Mouse (Mus musculus) intestine, postnatal 0 days (tissue): ENCODE results near the gene Tbxas1. TPM values are rescaled to one million over a fixed set of nuclear protein-coding genes. Genes with fewer than 3 reads are reported as not detected.

Experiments
- ATAC-seq: fragments of 200-750 bp; cut with Nextera tagmentation; 2 replicates; pipeline ENCODE4 v1.8.0; 2017; ENCODE audit warnings: mild to moderate bottlenecking, moderate TSS enrichment, moderate library complexity
- H3K27ac ChIP-seq: fragments of 300-500 bp; sonication (generic); 2 replicates; pipeline ENCODE4 v1.5.1; 2014; ENCODE audit warnings: mild to moderate bottlenecking, low read depth, low read length, moderate library complexity
- H3K27me3 ChIP-seq: fragments of 300-500 bp; sonication (generic); replicated peaks from 2 replicates; pipeline ENCODE4 v1.6.1; 2014; ENCODE audit warnings: low read length, mixed read lengths; ENCODE audit not compliant: control insufficient read depth, insufficient read depth
- H3K36me3 ChIP-seq: fragments of 300-500 bp; sonication (generic); 2 replicates; pipeline ENCODE4 v1.6.1; 2014; ENCODE audit warnings: mild to moderate bottlenecking, moderate library complexity; ENCODE audit not compliant: control insufficient read depth, insufficient read depth
- H3K4me1 ChIP-seq: fragments of 300-500 bp; sonication (generic); replicated peaks from 2 replicates; pipeline ENCODE4 v1.6.1; 2014; ENCODE audit warnings: antibody characterized with exemption, low read length, mixed read lengths; ENCODE audit not compliant: control insufficient read depth, insufficient read depth
- H3K4me2 ChIP-seq: fragments of 300-500 bp; sonication (generic); replicated peaks from 2 replicates; pipeline ENCODE4 v1.6.1; 2014; ENCODE audit warnings: low read depth, mild to moderate bottlenecking, moderate library complexity
- H3K4me3 ChIP-seq: fragments of 300-500 bp; sonication (generic); 2 replicates; pipeline ENCODE4 v1.5.1; 2014; ENCODE audit warnings: low read depth, low read length
- H3K9ac ChIP-seq: fragments of 300-500 bp; sonication (generic); 2 replicates; pipeline ENCODE4 v1.6.1; 2014; ENCODE audit warnings: mild to moderate bottlenecking, low read depth, low read length
- H3K9me3 ChIP-seq: fragments of 300-500 bp; sonication (generic); 2 replicates; pipeline ENCODE4 v1.6.1; 2016; ENCODE audit warnings: mixed run types; ENCODE audit not compliant: control insufficient read depth
- CTCF ChIP-seq: sonication (generic); IDR thresholded peaks from 2 replicates; pipeline ENCODE4 v1.5.1; 2016; ENCODE audit warnings: low read depth, mild to moderate bottlenecking, control low read depth, antibody characterized with exemption, moderate library complexity
- WGBS: fragments of 180-500 bp; shearing (Covaris S2); extraction: QIAGEN DNeasy Blood & Tissue Kit; methylation state at CpG from one replicate; pipeline ENCODE4 v1.1.7; 2014; 5-methylcytosine and 5-hydroxymethylcytosine counted together
- polyA plus RNA-seq: library from polyadenylated mRNA; unstranded; fragments of >200 nt; fragmentation: Nextera tagmentation; extraction: Ambion mirVana; gene quantifications from 2 replicates; pipeline ENCODE4 v1.2.1, GENCODE M21; 2015

Tbxas1 gene
- polyA plus RNA-seq, 1 experiment from 2014 or later: 2.1 TPM

GRCm38 (mm10) chr6:38833721-38834120 lies 41.5 kb upstream of the Tbxas1 start:
- H3K9me3 ChIP-seq: no peaks in the 10 kb centered on the region
- H3K27me3 ChIP-seq: no peaks in the 10 kb centered on the region
- H3K4me1 ChIP-seq: no peaks in the 10 kb centered on the region
- no peak overlapping the region for H3K9ac ChIP-seq
- TF ChIP-seq CTCF: no peak
- no peak for ATAC-seq
- 91% methylated on average over 3 of the region's 3 CpGs for WGBS
- no peak overlapping the region for H3K27ac ChIP-seq
- no peak overlapping the region for H3K4me3 ChIP-seq
- H3K4me2 ChIP-seq: no peak overlapping the region
- no peaks in the 10 kb centered on the region for H3K36me3 ChIP-seq

GRCm38 (mm10) chr6:38834727-38835126 lies 40.5 kb upstream of the Tbxas1 start:
- WGBS: 82% methylated on average over 2 of the region's 2 CpGs
- no peak for TF ChIP-seq CTCF
- H3K4me1 ChIP-seq: no peaks in the 10 kb centered on the region
- H3K27me3 ChIP-seq: no peaks in the 10 kb centered on the region
- no peaks in the 10 kb centered on the region for H3K36me3 ChIP-seq
- no peaks in the 10 kb centered on the region for H3K9me3 ChIP-seq
- no peak overlapping the region for H3K27ac ChIP-seq
- ATAC-seq: no peak
- no peak overlapping the region for H3K4me2 ChIP-seq
- no peak overlapping the region for H3K9ac ChIP-seq
- H3K4me3 ChIP-seq: no peak overlapping the region

GRCm38 (mm10) chr6:38835217-38835616 lies 40.0 kb upstream of the Tbxas1 start:
- Histone ChIP-seq H3K36me3 (no peaks in the 10 kb centered on the region), H3K9ac (no peak overlapping the region), H3K27ac (no peak overlapping the region), H3K4me2 (no peak overlapping the region), H3K4me3 (no peak overlapping the region), H3K4me1 (no peaks in the 10 kb centered on the region), H3K9me3 (no peaks in the 10 kb centered on the region), H3K27me3 (no peaks in the 10 kb centered on the region)
- ATAC-seq: no peak
- TF ChIP-seq CTCF: no peak
- 34% methylated on average over 1 of the region's 1 CpGs for WGBS

GRCm38 (mm10) chr6:38838061-38838460 lies 37.1 kb upstream of the Tbxas1 start:
- TF ChIP-seq CTCF: no peak
- H3K4me1 ChIP-seq: no peaks in the 10 kb centered on the region
- no peaks in the 10 kb centered on the region for H3K36me3 ChIP-seq
- no peak overlapping the region for H3K4me3 ChIP-seq
- ATAC-seq: no peak
- no peak overlapping the region for H3K27ac ChIP-seq
- no peak overlapping the region for H3K9ac ChIP-seq
- H3K4me2 ChIP-seq: no peak overlapping the region
- no peaks in the 10 kb centered on the region for H3K9me3 ChIP-seq
- WGBS: 78% methylated on average over 4 of the region's 4 CpGs
- H3K27me3 ChIP-seq: no peaks in the 10 kb centered on the region

- H3K9me3 ChIP-seq: no peaks in the 10 kb centered on the region
- no peaks in the 10 kb centered on the region for H3K27me3 ChIP-seq
- TF ChIP-seq CTCF: no peak
- H3K27ac ChIP-seq: no peak overlapping the region
- no peaks in the 10 kb centered on the region for H3K36me3 ChIP-seq
- no peaks in the 10 kb centered on the region for H3K4me1 ChIP-seq
- H3K9ac ChIP-seq: no peak overlapping the region
- ATAC-seq: no peak
- 56% methylated on average over 4 of the region's 4 CpGs for WGBS
- no peak overlapping the region for H3K4me2 ChIP-seq
- H3K4me3 ChIP-seq: no peak overlapping the region
These were observed 35.3 kb upstream of the Tbxas1 start for GRCm38 (mm10) chr6:38839891-38840290.

- Histone ChIP-seq H3K27me3 (no peaks in the 10 kb centered on the region), H3K27ac (no peak overlapping the region), H3K4me1 (no peaks in the 10 kb centered on the region), H3K9ac (no peak overlapping the region), H3K36me3 (no peaks in the 10 kb centered on the region), H3K9me3 (no peaks in the 10 kb centered on the region), H3K4me2 (no peak overlapping the region), H3K4me3 (no peak overlapping the region)
- TF ChIP-seq CTCF: no peak
- ATAC-seq: no peak
- 76% methylated on average over 2 of the region's 2 CpGs for WGBS
These were observed 34.8 kb upstream of the Tbxas1 start for GRCm38 (mm10) chr6:38840380-38840779.

GRCm38 (mm10) chr6:38840780-38841179 lies 34.4 kb upstream of the Tbxas1 start:
- Histone ChIP-seq H3K4me3 (no peak overlapping the region), H3K36me3 (no peaks in the 10 kb centered on the region), H3K27ac (no peak overlapping the region), H3K9me3 (no peaks in the 10 kb centered on the region), H3K4me1 (no peaks in the 10 kb centered on the region), H3K27me3 (no peaks in the 10 kb centered on the region), H3K4me2 (no peak overlapping the region), H3K9ac (no peak overlapping the region)
- ATAC-seq: no peak
- TF ChIP-seq CTCF: no peak
- WGBS: 87% methylated on average over 1 of the region's 1 CpGs
